Mouse (Mus musculus) embryonic facial prominence, embryonic 11.5 days (tissue): ENCODE measurements at regions not wholly inside any gene's neighbourhood (a gene's known extent, or its start where the extent isn't known, plus 50 kb on each side); places are given as distances from the start of the nearest gene placed in this dataset.
A peak's percentile ranks its signal among the peaks of the same experiment; 100 is the strongest.

Source experiments
- ATAC-seq: fragments of 200-750 bp; cut with Nextera tagmentation; replicated peaks from 2 replicates; pipeline ENCODE4 v1.8.0; 2017; ENCODE audit warnings: low read depth; ENCODE audit not compliant: insufficient number of reproducible peaks, low FRiP score, low TSS enrichment
- DNase-seq: peaks from one replicate; pipeline ENCODE4 v3.0.0-alpha.2; 2015; ENCODE audit warnings: low spot score
- H3K27ac ChIP-seq: fragments of 300-500 bp; sonication (generic); replicated peaks from 2 replicates; pipeline ENCODE4 v1.5.1; 2014; ENCODE audit warnings: mild to moderate bottlenecking, low read depth, low read length, control low read depth
- H3K27me3 ChIP-seq: fragments of 300-500 bp; sonication (generic); 2 replicates; pipeline ENCODE4 v1.6.1; 2014; ENCODE audit warnings: mild to moderate bottlenecking, low read length, moderate library complexity, mixed read lengths; ENCODE audit not compliant: control insufficient read depth, insufficient read depth
- H3K36me3 ChIP-seq: fragments of 300-500 bp; sonication (generic); replicated peaks from 2 replicates; pipeline ENCODE4 v1.6.1; 2014; ENCODE audit warnings: low read depth, mild to moderate bottlenecking, low read length, moderate library complexity, mixed read lengths; ENCODE audit not compliant: control insufficient read depth, insufficient read depth
- H3K4me1 ChIP-seq: fragments of 300-500 bp; sonication (generic); 2 replicates; pipeline ENCODE4 v1.6.1; 2014; ENCODE audit warnings: low read length, mixed read lengths; ENCODE audit not compliant: control insufficient read depth, insufficient read depth
- H3K4me2 ChIP-seq: fragments of 300-500 bp; sonication (generic); 2 replicates; pipeline ENCODE4 v1.6.1; 2014; ENCODE audit warnings: low read depth, mild to moderate bottlenecking, control low read depth, low read length, moderate library complexity
- H3K4me3 ChIP-seq: fragments of 300-500 bp; sonication (generic); 2 replicates; pipeline ENCODE4 v1.5.1; 2014; ENCODE audit warnings: low read depth, low read length, control low read depth
- H3K9ac ChIP-seq: fragments of 300-500 bp; sonication (generic); replicated peaks from 2 replicates; pipeline ENCODE4 v1.6.1; 2014; ENCODE audit warnings: mild to moderate bottlenecking, control low read depth, low read length
- H3K9me3 ChIP-seq: fragments of 300-500 bp; sonication (generic); replicated peaks from 2 replicates; pipeline ENCODE4 v1.6.1; 2016; ENCODE audit warnings: mild to moderate bottlenecking, low read length, inconsistent platforms, mixed read lengths; ENCODE audit not compliant: control insufficient read depth
- whole genome bisulfite sequencing: fragments of 180-500 bp; shearing (Covaris S2); extraction: QIAGEN DNeasy Blood & Tissue Kit; methylation state at CpG from one replicate; pipeline ENCODE4 v1.1.7; 2014; 5-methylcytosine and 5-hydroxymethylcytosine counted together

- ATAC-seq: no peak
- no peak for DNase-seq
- no peaks in the 10 kb centered on the region for H3K4me1 ChIP-seq
- no peak overlapping the region for H3K9ac ChIP-seq
- no peaks in the 10 kb centered on the region for H3K36me3 ChIP-seq
- no peak overlapping the region for H3K27ac ChIP-seq
- no peaks in the 10 kb centered on the region for H3K27me3 ChIP-seq
- 77% methylated on average over 3 of the region's 3 CpGs for WGBS
- no peak overlapping the region for H3K4me3 ChIP-seq
- no peak overlapping the region for H3K4me2 ChIP-seq
- H3K9me3 ChIP-seq: no peaks in the 10 kb centered on the region
These were observed 119.4 kb downstream of the Adamts15 start for GRCm38 (mm10) chr9:30802826-30803225.

GRCm38 (mm10) chr9:30794701-30795407 lies 127.4 kb downstream of the Adamts15 start:
- Histone ChIP-seq H3K9ac (no peak overlapping the region), H3K4me2 (no peak overlapping the region), H3K4me3 (no peak overlapping the region), H3K4me1 (no peaks in the 10 kb centered on the region), H3K27ac (no peak overlapping the region), H3K36me3 (no peaks in the 10 kb centered on the region), H3K9me3 (no peaks in the 10 kb centered on the region), H3K27me3 (no peaks in the 10 kb centered on the region)
- 78% methylated on average over 3 of the region's 3 CpGs for WGBS
- ATAC-seq: no peak
- no peak for DNase-seq

- WGBS: 88% methylated on average over 2 of the region's 2 CpGs
- Histone ChIP-seq H3K4me1 (no peaks in the 10 kb centered on the region), H3K27me3 (no peaks in the 10 kb centered on the region), H3K4me3 (no peak overlapping the region), H3K27ac (no peak overlapping the region), H3K9ac (no peak overlapping the region), H3K36me3 (no peaks in the 10 kb centered on the region), H3K4me2 (no peak overlapping the region), H3K9me3 (no peaks in the 10 kb centered on the region)
- no peak for ATAC-seq
- no peak for DNase-seq
These were observed 141.0 kb downstream of the Adamts15 start for GRCm38 (mm10) chr9:30781221-30781620.

GRCm38 (mm10) chr9:30777816-30778215 lies 144.4 kb downstream of the Adamts15 start:
- Histone ChIP-seq H3K36me3 (no peaks in the 10 kb centered on the region), H3K9ac (no peak overlapping the region), H3K27me3 (no peaks in the 10 kb centered on the region), H3K4me3 (no peak overlapping the region), H3K4me1 (no peaks in the 10 kb centered on the region), H3K9me3 (no peaks in the 10 kb centered on the region), H3K27ac (no peak overlapping the region), H3K4me2 (no peak overlapping the region)
- no peak for ATAC-seq
- DNase-seq: no peak
- WGBS: 68% methylated on average over 2 of the region's 2 CpGs

GRCm38 (mm10) chr9:30775161-30775560 lies 147.1 kb downstream of the Adamts15 start:
- no peaks in the 10 kb centered on the region for H3K9me3 ChIP-seq
- H3K27me3 ChIP-seq: no peaks in the 10 kb centered on the region
- H3K27ac ChIP-seq: no peak overlapping the region
- no peaks in the 10 kb centered on the region for H3K4me1 ChIP-seq
- ATAC-seq (no peak), DNase-seq (peak; percentile 24)
- H3K4me2 ChIP-seq: no peak overlapping the region
- no peak overlapping the region for H3K4me3 ChIP-seq
- 19% methylated on average over 6 of the region's 6 CpGs for WGBS
- H3K9ac ChIP-seq: no peak overlapping the region
- H3K36me3 ChIP-seq: no peaks in the 10 kb centered on the region

- Histone ChIP-seq H3K27me3 (no peaks in the 10 kb centered on the region), H3K4me2 (no peak overlapping the region), H3K4me1 (no peaks in the 10 kb centered on the region), H3K36me3 (no peaks in the 10 kb centered on the region), H3K27ac (no peak overlapping the region), H3K9ac (no peak overlapping the region), H3K9me3 (no peaks in the 10 kb centered on the region), H3K4me3 (no peak overlapping the region)
- ATAC-seq (no peak), DNase-seq (no peak)
- 77% methylated on average over 3 of the region's 3 CpGs for WGBS
These were observed 149.8 kb downstream of the Adamts15 start for GRCm38 (mm10) chr9:30772456-30772855.

- H3K27ac ChIP-seq: no peak overlapping the region
- ATAC-seq (no peak), DNase-seq (no peak)
- H3K4me3 ChIP-seq: no peak overlapping the region
- H3K9ac ChIP-seq: no peak overlapping the region
- H3K9me3 ChIP-seq: no peaks in the 10 kb centered on the region
- H3K4me1 ChIP-seq: no peaks in the 10 kb centered on the region
- H3K36me3 ChIP-seq: no peaks in the 10 kb centered on the region
- no peaks in the 10 kb centered on the region for H3K27me3 ChIP-seq
- no peak overlapping the region for H3K4me2 ChIP-seq
- 68% methylated on average over 8 of the region's 8 CpGs for WGBS
These were observed 151.6 kb downstream of the Adamts15 start for GRCm38 (mm10) chr9:30770436-30771173.

GRCm38 (mm10) chr9:30769435-30769729 lies 152.9 kb downstream of the Adamts15 start:
- whole genome bisulfite sequencing: 80% methylated on average over 4 of the region's 4 CpGs
- DNase-seq: no peak

More at GRCm38 (mm10) chr9:30769435-30769729, 152.9 kb downstream of the Adamts15 start:
- Histone ChIP-seq H3K27ac (no peak overlapping the region), H3K27me3 (no peaks in the 10 kb centered on the region), H3K9ac (no peak overlapping the region), H3K4me1 (no peaks in the 10 kb centered on the region), H3K4me3 (no peak overlapping the region), H3K4me2 (no peak overlapping the region), H3K36me3 (no peaks in the 10 kb centered on the region), H3K9me3 (no peaks in the 10 kb centered on the region)
- ATAC-seq: no peak
